Mouse (Mus musculus): ENCODE results near the gene Ppih. TPM values are rescaled to one million over a fixed set of nuclear protein-coding genes. Genes with fewer than 3 reads are reported as not detected.

Ppih gene
- total RNA-seq, 2 experiments from 2014 or later = 15.1 to 15.4 TPM

Other genes with a start within 250 kb of the Ppih start
- gene Slc2a1, start 211.8 kb downstream of the Ppih start, total RNA-seq (2021) = 1 to 10 TPM; 5.1 to 7.7 TPM
- 10 to 100 TPM; 19.4 to 22.3 TPM for gene Zfp691, start 146.4 kb downstream of the Ppih start, total RNA-seq (2021)
- gene Ermap, start 130.5 kb downstream of the Ppih start, total RNA-seq (2021) = under 1 TPM in 1 of 2 experiments, not detected in 1; 0.12 TPM
- 10 to 100 TPM; 30.0 to 30.9 TPM for gene Svbp, start 125.2 kb downstream of the Ppih start, total RNA-seq (2021)
- gene Tmem269, start 102.3 kb downstream of the Ppih start, total RNA-seq (2021) = not detected
- gene AU022252, start 87.8 kb downstream of the Ppih start, total RNA-seq (2021) = 10 to 100 TPM; 13.8 to 18.2 TPM
- gene P3h1, start 87.6 kb downstream of the Ppih start, total RNA-seq (2021) = 10 to 100 TPM; 23.5 to 24.7 TPM
- gene Cldn19, start 65.1 kb downstream of the Ppih start, total RNA-seq (2021) = under 1 TPM; 0.17 to 0.43 TPM
- gene Ybx1, start 25.9 kb downstream of the Ppih start, total RNA-seq (2021) = 100 to 1,000 TPM; 750 to 806 TPM
- under 1 TPM; 0.35 to 0.65 TPM for gene Ccdc30, start 95.0 kb upstream of the Ppih start, total RNA-seq (2021)
- 10 to 100 TPM in 1 of 2 experiments, 1 to 10 TPM in 1; 9.6 to 17.0 TPM for gene Ppcs, start 101.9 kb upstream of the Ppih start, total RNA-seq (2021)
- not detected for gene Zmynd12, start 102.3 kb upstream of the Ppih start, total RNA-seq (2021)
- gene Rimkla, start 172.1 kb upstream of the Ppih start, total RNA-seq (2021) = 1 to 10 TPM; 1.3 to 1.5 TPM
- gene Foxj3, start 216.5 kb upstream of the Ppih start, total RNA-seq (2021) = 10 to 100 TPM; 41.6 to 44.0 TPM
- gene Frg2f1, start 219.0 kb upstream of the Ppih start, total RNA-seq (2021) = 1 to 10 TPM; 4.8 to 7.9 TPM

Data from heart, postnatal 10 days (tissue).